Mouse (Mus musculus) ES-Bruce4 (cell line): ENCODE measurements around the gene Arhgef19. TPM values are rescaled to one million over a fixed set of nuclear protein-coding genes. Genes with fewer than 3 reads are reported as not detected.
A peak's percentile ranks its signal among the peaks of the same experiment; 100 is the strongest.

ENCODE experiments used
- H3K27ac ChIP-seq: 2 replicates; pipeline ENCODE4 v1.5.1; 2012; ENCODE audit warnings: low read length, inconsistent platforms; ENCODE audit not compliant: insufficient read depth
- H3K27me3 ChIP-seq: 2 replicates; pipeline ENCODE4 v1.6.1; 2012; ENCODE audit warnings: mild to moderate bottlenecking, low read length, inconsistent platforms; ENCODE audit not compliant: control insufficient read depth, poor library complexity, insufficient read depth, severe bottlenecking
- H3K36me3 ChIP-seq: 2 replicates; pipeline ENCODE4 v1.6.1; 2012; ENCODE audit warnings: inconsistent platforms, mild to moderate bottlenecking, low read length, moderate library complexity; ENCODE audit not compliant: control insufficient read depth, poor library complexity, insufficient read depth, severe bottlenecking
- H3K4me1 ChIP-seq: one replicate; pipeline ENCODE4 v1.8.1; 2011; ENCODE audit warnings: low read length; ENCODE audit not compliant: control insufficient read depth, insufficient read depth
- H3K4me3 ChIP-seq: 2 replicates; pipeline ENCODE4 v1.5.1; 2011; ENCODE audit warnings: low read depth, mild to moderate bottlenecking, low read length
- H3K9ac ChIP-seq: 2 replicates; pipeline ENCODE4 v1.6.1; 2012; ENCODE audit warnings: low read depth, mild to moderate bottlenecking, inconsistent platforms; ENCODE audit not compliant: poor library complexity, severe bottlenecking
- H3K9me3 ChIP-seq: replicated peaks from 2 replicates; pipeline ENCODE4 v1.6.1; 2012; ENCODE audit warnings: mild to moderate bottlenecking, low read length, inconsistent platforms; ENCODE audit not compliant: control insufficient read depth, poor library complexity, insufficient read depth, severe bottlenecking
- CTCF ChIP-seq: IDR thresholded peaks from one replicate; pipeline ENCODE4 v1.8.1; 2011; ENCODE audit warnings: low read depth, low read length
- EP300 ChIP-seq: IDR thresholded peaks from 2 replicates; pipeline ENCODE4 v1.6.1; 2011; ENCODE audit warnings: low read depth, low read length; ENCODE audit not compliant: insufficient read depth
- POLR2A ChIP-seq: IDR thresholded peaks from one replicate; pipeline ENCODE4 v1.8.1; 2011; ENCODE audit warnings: low read length; ENCODE audit not compliant: insufficient read depth
- polyA plus RNA-seq: library from polyadenylated mRNA; stranded (reverse); fragments of >200 nt; gene quantifications from 2 replicates; pipeline ENCODE4 v1.2.4, GENCODE M21; 2011; ENCODE audit warnings: low read depth; ENCODE audit not compliant: missing spikeins, insufficient read depth, insufficient read length

Gene Arhgef19
- polyA plus RNA-seq, 1 experiment = 8.3 TPM

- peak overlapping the region; percentile 91 for H3K27ac ChIP-seq
- TF ChIP-seq CTCF (no peak), EP300 (peak; percentile 89)
- H3K27me3 ChIP-seq = no peaks in the 10 kb centered on the region
- H3K4me1 ChIP-seq = peaks cover 33% of the 10 kb centered on the region
- peak overlapping the region; percentile 43; the same call in 1 of the 2 replicates for H3K9ac ChIP-seq
- H3K4me3 ChIP-seq = peak overlapping the region; percentile 23
- H3K36me3 ChIP-seq = no peaks in the 10 kb centered on the region
- no peaks in the 10 kb centered on the region for H3K9me3 ChIP-seq
Measured at GRCm38 (mm10) chr4:141279327-141279726, 40.0 kb downstream of the Arhgef19 start.

GRCm38 (mm10) chr4:141279783-141280182 is 40.5 kb downstream of the Arhgef19 start:
- H3K4me1 ChIP-seq = peaks cover 30% of the 10 kb centered on the region
- no peaks in the 10 kb centered on the region for H3K36me3 ChIP-seq
- peak overlapping the region; percentile 66 for H3K27ac ChIP-seq
- H3K27me3 ChIP-seq = no peaks in the 10 kb centered on the region
- TF ChIP-seq CTCF = no peak
- TF ChIP-seq EP300 = no peak
- H3K9me3 ChIP-seq = no peaks in the 10 kb centered on the region
- H3K4me3 ChIP-seq = no peak overlapping the region
- H3K9ac ChIP-seq = peak overlapping the region; percentile 25; the same call in 1 of the 2 replicates

GRCm38 (mm10) chr4:141280471-141280870 is 41.2 kb downstream of the Arhgef19 start:
- H3K27me3 ChIP-seq = no peaks in the 10 kb centered on the region
- H3K4me3 ChIP-seq = no peak overlapping the region
- no peaks in the 10 kb centered on the region for H3K9me3 ChIP-seq
- H3K27ac ChIP-seq = peak overlapping the region; percentile 96
- TF ChIP-seq POLR2A (no peak), CTCF (no peak), EP300 (no peak)
- H3K9ac ChIP-seq = no peak overlapping the region
- H3K36me3 ChIP-seq = no peaks in the 10 kb centered on the region
- H3K4me1 ChIP-seq = peaks cover 28% of the 10 kb centered on the region

- H3K36me3 ChIP-seq = no peaks in the 10 kb centered on the region
- TF ChIP-seq POLR2A (no peak), CTCF (no peak), EP300 (no peak)
- H3K9me3 ChIP-seq = no peaks in the 10 kb centered on the region
- H3K4me1 ChIP-seq = peaks cover 26% of the 10 kb centered on the region
- H3K27ac ChIP-seq = peak overlapping the region; percentile 96
- H3K4me3 ChIP-seq = no peak overlapping the region
- H3K9ac ChIP-seq = peak overlapping the region; percentile 22
- no peaks in the 10 kb centered on the region for H3K27me3 ChIP-seq
Measured at GRCm38 (mm10) chr4:141281153-141281552, 41.9 kb downstream of the Arhgef19 start.

- Histone ChIP-seq H3K9me3 (no peaks in the 10 kb centered on the region), H3K4me1 (peaks cover 26% of the 10 kb centered on the region), H3K27me3 (no peaks in the 10 kb centered on the region), H3K4me3 (no peak overlapping the region), H3K36me3 (no peaks in the 10 kb centered on the region), H3K9ac (peak overlapping the region; percentile 22), H3K27ac (peak overlapping the region; percentile 96)
- TF ChIP-seq CTCF = no peak
- no peak for TF ChIP-seq POLR2A
- no peak for TF ChIP-seq EP300
Measured at GRCm38 (mm10) chr4:141281578-141281977, 42.3 kb downstream of the Arhgef19 start.

- peak overlapping the region; percentile 96 for H3K27ac ChIP-seq
- TF ChIP-seq EP300 (peak; percentile 92), CTCF (no peak)
- peaks cover 22% of the 10 kb centered on the region for H3K4me1 ChIP-seq
- peak overlapping the region; percentile 22 for H3K9ac ChIP-seq
- H3K36me3 ChIP-seq = no peaks in the 10 kb centered on the region
- H3K9me3 ChIP-seq = no peaks in the 10 kb centered on the region
- H3K27me3 ChIP-seq = no peaks in the 10 kb centered on the region
- H3K4me3 ChIP-seq = no peak overlapping the region
Measured at GRCm38 (mm10) chr4:141282087-141282486, 42.8 kb downstream of the Arhgef19 start.
